Mouse (Mus musculus) kidney, adult 2 months (tissue): ENCODE results near the gene Snx33. TPM values are rescaled to one million over a fixed set of nuclear protein-coding genes. Genes with fewer than 3 reads are reported as not detected.

Source experiments
- DNase-seq: peaks from one replicate; pipeline ENCODE4 v3.0.0; 2021
- H3K27ac ChIP-seq: fragments of 200-500 bp; 2 replicates; pipeline ENCODE4 v1.5.1; 2012; ENCODE audit warnings: low read depth, low read length, control low read depth, inconsistent platforms; ENCODE audit not compliant: insufficient read depth
- H3K27me3 ChIP-seq: fragments of 200-500 bp; replicated peaks from 2 replicates; pipeline ENCODE4 v1.6.1; 2012; ENCODE audit warnings: mild to moderate bottlenecking, moderate library complexity, low read length, inconsistent platforms; ENCODE audit not compliant: control insufficient read depth, insufficient read depth
- H3K36me3 ChIP-seq: fragments of 200-500 bp; 2 replicates; pipeline ENCODE4 v1.6.1; 2012; ENCODE audit warnings: mild to moderate bottlenecking, moderate library complexity, low read length, inconsistent platforms; ENCODE audit not compliant: control insufficient read depth, insufficient read depth
- H3K4me1 ChIP-seq: fragments of 200-500 bp; 2 replicates; pipeline ENCODE4 v1.6.1; 2011; ENCODE audit warnings: low read length; ENCODE audit not compliant: control insufficient read depth, insufficient read depth
- H3K4me3 ChIP-seq: fragments of 200-500 bp; 2 replicates; pipeline ENCODE4 v1.5.1; 2011; ENCODE audit warnings: mild to moderate bottlenecking, low read depth, low read length, control low read depth; ENCODE audit not compliant: insufficient read depth
- CTCF ChIP-seq: fragments of 200-500 bp; conservative IDR thresholded peaks from 2 replicates; pipeline ENCODE4 v1.5.1; 2011; ENCODE audit warnings: low read depth, mild to moderate bottlenecking, control low read depth, low read length, moderate library complexity, mixed read lengths; ENCODE audit not compliant: insufficient read depth, insufficient read length
- POLR2A ChIP-seq: fragments of 200-500 bp; IDR thresholded peaks from one replicate; pipeline ENCODE4 v1.6.1; 2011; ENCODE audit warnings: low read depth, low read length, control low read depth
- WGBS: fragments of 180-500 bp; shearing (Covaris S2); methylation state at CpG from one replicate; pipeline ENCODE4 v1.1.7; 2018; 5-methylcytosine and 5-hydroxymethylcytosine counted together
- polyA plus RNA-seq: library from polyadenylated mRNA; depleted of rRNA; stranded (reverse); fragments of >200 nt; gene quantifications from 2 replicates; pipeline ENCODE4 v1.2.3, GENCODE M21; 2012

The Snx33 gene
- polyA plus RNA-seq, 1 experiment = 12.0 TPM

- Histone ChIP-seq H3K4me1 (no peaks in the 10 kb centered on the region), H3K27ac (peak overlapping the region; percentile 46; the same call in 1 of the 2 replicates), H3K4me3 (no peak overlapping the region), H3K27me3 (no peaks in the 10 kb centered on the region), H3K36me3 (no peaks in the 10 kb centered on the region)
- DNase-seq = peak; percentile 63
- WGBS = 57% methylated on average over 12 of the region's 12 CpGs
- TF ChIP-seq POLR2A = no peak
- no peak for TF ChIP-seq CTCF
Observed at GRCm38 (mm10) chr9:56882818-56883217, 45.4 kb downstream of the Snx33 start.

- no peak overlapping the region for H3K4me3 ChIP-seq
- H3K27ac ChIP-seq = peak overlapping the region; percentile 46; the same call in 1 of the 2 replicates
- no peaks in the 10 kb centered on the region for H3K36me3 ChIP-seq
- TF ChIP-seq POLR2A (no peak), CTCF (no peak)
- DNase-seq = no peak
- 83% methylated on average over 4 of the region's 4 CpGs for WGBS
- H3K4me1 ChIP-seq = no peaks in the 10 kb centered on the region
- H3K27me3 ChIP-seq = no peaks in the 10 kb centered on the region
Observed at GRCm38 (mm10) chr9:56882283-56882682, 45.9 kb downstream of the Snx33 start.

GRCm38 (mm10) chr9:56881539-56882082 is 46.6 kb downstream of the Snx33 start:
- 68% methylated on average over 3 of the region's 3 CpGs for WGBS
- no peaks in the 10 kb centered on the region for H3K4me1 ChIP-seq
- H3K36me3 ChIP-seq = no peaks in the 10 kb centered on the region
- no peak overlapping the region for H3K4me3 ChIP-seq
- TF ChIP-seq POLR2A (no peak), CTCF (no peak)
- H3K27me3 ChIP-seq = no peaks in the 10 kb centered on the region
- H3K27ac ChIP-seq = no peak overlapping the region
- DNase-seq = no peak

GRCm38 (mm10) chr9:56880790-56881189 is 47.4 kb downstream of the Snx33 start:
- Histone ChIP-seq H3K27ac (no peak overlapping the region), H3K27me3 (no peaks in the 10 kb centered on the region), H3K4me3 (no peak overlapping the region), H3K36me3 (no peaks in the 10 kb centered on the region), H3K4me1 (no peaks in the 10 kb centered on the region)
- TF ChIP-seq CTCF (no peak), POLR2A (no peak)
- WGBS = 70% methylated on average over 9 of the region's 9 CpGs
- DNase-seq = no peak

GRCm38 (mm10) chr9:56877284-56877683 is 50.9 kb downstream of the Snx33 start:
- no peak for TF ChIP-seq CTCF
- TF ChIP-seq POLR2A = no peak
- Histone ChIP-seq H3K27ac (no peak overlapping the region), H3K4me1 (no peaks in the 10 kb centered on the region), H3K27me3 (no peaks in the 10 kb centered on the region), H3K4me3 (no peak overlapping the region), H3K36me3 (no peaks in the 10 kb centered on the region)
- 86% methylated on average over 5 of the region's 5 CpGs for WGBS
- no peak for DNase-seq

- H3K4me1 ChIP-seq = no peaks in the 10 kb centered on the region
- TF ChIP-seq CTCF (no peak), POLR2A (no peak)
- H3K36me3 ChIP-seq = no peaks in the 10 kb centered on the region
- no peak overlapping the region for H3K27ac ChIP-seq
- H3K27me3 ChIP-seq = no peaks in the 10 kb centered on the region
- DNase-seq = peak; percentile 63
- WGBS = 43% methylated on average over 9 of the region's 9 CpGs
- no peak overlapping the region for H3K4me3 ChIP-seq
Observed at GRCm38 (mm10) chr9:56876784-56877183, 51.4 kb downstream of the Snx33 start.

- Histone ChIP-seq H3K4me1 (peaks cover 16% of the 10 kb centered on the region), H3K36me3 (no peaks in the 10 kb centered on the region), H3K27me3 (no peaks in the 10 kb centered on the region), H3K27ac (no peak overlapping the region), H3K4me3 (no peak overlapping the region)
- 89% methylated on average over 1 of the region's 1 CpGs for WGBS
- TF ChIP-seq POLR2A = no peak
- TF ChIP-seq CTCF = no peak
- no peak for DNase-seq
Observed at GRCm38 (mm10) chr9:56873097-56873496, 55.1 kb downstream of the Snx33 start.
